Mouse (Mus musculus): ENCODE data around the gene Klrc1.
A peak's percentile ranks its signal among the peaks of the same experiment; 100 is the strongest.
"Not testable (repeated sequence)": the region's sequence is repeated elsewhere in the genome, so short reads cannot be mapped to it uniquely, and the experiment has no call there.

Gene Klrc1

DNA sequence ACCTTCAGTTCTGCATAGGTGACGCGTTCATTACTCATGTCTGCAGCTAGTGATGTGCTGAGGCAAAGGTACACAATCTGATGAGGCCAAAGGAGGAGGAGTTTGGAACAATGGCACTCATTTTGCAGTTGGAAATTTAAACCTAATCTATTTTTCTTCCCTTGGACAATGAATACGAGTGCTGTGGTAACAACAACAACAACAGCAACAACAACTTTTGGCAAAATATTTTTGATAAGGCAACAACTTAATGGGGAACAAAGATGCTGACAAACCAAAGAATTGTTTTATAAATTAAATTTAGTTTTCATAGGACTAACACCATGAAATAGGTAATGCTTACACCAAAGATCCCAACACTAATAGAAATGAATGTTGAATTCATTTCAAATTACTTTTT is at the start of gene Klrc1:
TSS of gene Klrc1 (minus strand) at position 101 of the 400 bp plus-strand sequence.
- DNase-seq (ENCODE audit: low read depth, low spot score), result peak; percentile 8

GRCm38 (mm10) chr6:129727237-129727636 is 48.5 kb upstream of the Klrc1 start:
- DNase-seq (ENCODE audit: low read depth, low spot score), result no peak

- no peak for DNase-seq (ENCODE audit: low read depth, low spot score)
Measured at GRCm38 (mm10) chr6:129721390-129721789, 42.6 kb upstream of the Klrc1 start.

- DNase-seq (ENCODE audit: low read depth, low spot score), result no peak
Measured at GRCm38 (mm10) chr6:129720487-129720886, 41.7 kb upstream of the Klrc1 start.

- no peak for DNase-seq (ENCODE audit: low read depth, low spot score)
Measured at GRCm38 (mm10) chr6:129717032-129717431, 38.3 kb upstream of the Klrc1 start, which contains the start of gene Klri1. TSS of gene Klri1 (minus strand) at chr6:129717132.

DNA sequence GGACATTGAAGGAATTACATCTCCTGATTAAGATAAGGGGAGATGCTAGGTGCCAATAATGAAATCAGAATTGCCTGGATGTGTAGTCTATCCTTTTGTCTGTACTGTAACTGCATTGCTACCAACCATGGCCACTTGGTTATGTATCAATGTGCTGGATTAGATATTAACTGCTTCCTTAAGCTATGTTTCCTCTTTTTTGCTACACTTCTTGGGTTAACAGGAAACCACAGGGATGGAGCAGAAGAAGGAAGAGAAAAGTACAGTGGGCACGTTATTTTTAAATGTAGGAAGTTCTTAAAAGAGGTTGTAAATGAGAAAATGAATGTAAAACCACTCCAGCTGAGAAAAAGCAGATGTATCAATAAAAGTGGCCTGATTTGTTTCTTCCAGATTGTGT is 34.8 kb upstream of the Klrc1 start:
- no peak for DNase-seq (ENCODE audit: low read depth, low spot score)

GRCm38 (mm10) chr6:129691436-129691835 is 12.7 kb upstream of the Klrc1 start:
- not testable (repeated sequence) for DNase-seq (ENCODE audit: low read depth, low spot score)

DNA sequence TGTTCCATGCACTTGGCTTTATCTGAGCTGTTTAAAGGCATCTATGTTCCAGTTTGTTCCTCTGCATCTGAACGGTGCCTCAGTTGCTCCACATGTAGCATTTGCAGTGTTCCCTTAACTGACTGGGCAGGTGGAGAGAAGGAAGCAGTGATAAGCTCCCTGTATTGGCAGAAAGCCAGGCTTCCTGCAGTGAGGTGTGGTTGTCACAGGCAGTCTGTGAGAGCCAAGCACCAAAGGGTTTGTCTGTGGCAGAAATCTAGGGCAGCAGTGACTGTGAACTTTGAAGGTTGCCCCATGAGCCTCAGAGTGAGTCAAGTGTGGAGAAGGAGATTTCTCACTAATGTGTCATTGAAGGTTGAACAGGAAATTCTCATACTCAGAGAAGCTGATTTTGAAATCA is 1.6 kb upstream of the Klrc1 start:
- peak; percentile 75 for DNase-seq (ENCODE audit: low read depth, low spot score)

DNA sequence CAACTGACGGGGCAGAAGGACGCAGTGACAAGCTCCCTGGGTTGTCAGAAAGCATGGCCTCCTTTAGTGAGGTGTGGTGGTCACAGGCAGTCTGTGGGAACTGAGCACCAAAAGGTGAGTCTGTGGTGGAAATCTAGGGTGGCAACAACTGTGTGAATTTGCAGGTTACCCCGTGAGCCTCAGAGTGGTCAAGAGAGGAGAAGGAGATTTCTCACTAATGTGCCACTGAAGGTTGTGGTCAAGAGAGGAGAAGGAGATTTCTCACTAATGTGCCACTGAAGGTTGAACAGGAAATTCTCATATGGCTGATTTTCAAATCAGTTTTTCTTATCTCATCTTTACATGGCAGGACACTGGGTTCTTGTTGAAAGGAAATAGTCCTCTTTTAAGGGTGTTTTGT is 17.5 kb downstream of the Klrc1 start:
- DNase-seq (ENCODE audit: low read depth, low spot score), result not testable (repeated sequence)

- not testable (repeated sequence) for DNase-seq (ENCODE audit: low read depth, low spot score)
Measured at GRCm38 (mm10) chr6:129660589-129660988, 18.2 kb downstream of the Klrc1 start, which contains the start of gene Klrc2. TSS of gene Klrc2 (minus strand) at chr6:129660689.

DNA sequence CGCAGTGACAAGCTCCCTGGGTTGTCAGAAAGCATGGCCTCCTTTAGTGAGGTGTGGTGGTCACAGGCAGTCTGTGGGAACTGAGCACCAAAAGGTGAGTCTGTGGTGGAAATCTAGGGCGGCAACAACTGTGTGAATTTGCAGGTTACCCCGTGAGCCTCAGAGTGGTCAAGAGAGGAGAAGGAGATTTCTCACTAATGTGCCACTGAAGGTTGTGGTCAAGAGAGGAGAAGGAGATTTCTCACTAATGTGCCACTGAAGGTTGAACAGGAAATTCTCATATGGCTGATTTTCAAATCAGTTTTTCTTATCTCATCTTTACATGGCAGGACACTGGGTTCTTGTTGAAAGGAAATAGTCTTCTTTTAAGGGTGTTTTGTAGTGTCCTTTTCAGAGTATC is 34.7 kb downstream of the Klrc1 start:
- DNase-seq (ENCODE audit: low read depth, low spot score), result not testable (repeated sequence)

GRCm38 (mm10) chr6:129643237-129643636 is 35.5 kb downstream of the Klrc1 start, which contains the start of gene Klrc3:
TSS of gene Klrc3 (minus strand) at chr6:129643337.
- not testable (repeated sequence) for DNase-seq (ENCODE audit: low read depth, low spot score)

GRCm38 (mm10) chr6:129631046-129631445 is 47.7 kb downstream of the Klrc1 start:
- DNase-seq (ENCODE audit: low read depth, low spot score), result not testable (repeated sequence)

DNA sequence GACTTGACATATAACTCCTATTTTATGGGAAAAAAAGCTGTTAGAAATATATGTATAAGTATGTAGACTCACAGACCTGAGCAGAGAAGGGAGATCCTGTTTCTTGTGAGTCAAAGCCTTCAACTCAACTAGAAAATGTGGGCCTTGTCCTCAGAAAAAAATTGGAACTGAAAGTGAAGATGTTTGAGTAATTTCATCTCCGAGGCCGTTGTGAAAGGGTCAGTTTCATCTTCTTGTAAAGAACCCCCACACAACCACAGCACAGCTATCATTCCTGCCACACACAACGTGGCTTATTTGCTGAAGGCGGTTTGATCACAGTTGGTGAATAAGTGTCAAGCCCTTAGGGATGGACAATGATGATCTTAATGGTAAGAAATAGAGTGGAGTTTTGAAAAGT is 55.0 kb downstream of the Klrc1 start, which contains the start of gene Klrk1:
TSS of gene Klrk1 (minus strand) at position 130 of the 400 bp plus-strand sequence.
- DNase-seq (ENCODE audit: low read depth, low spot score), result no peak
